Mouse (Mus musculus): ENCODE measurements around the gene Slc25a24.
A peak's percentile ranks its signal among the peaks of the same experiment; 100 is the strongest.

The Slc25a24 gene

DNA sequence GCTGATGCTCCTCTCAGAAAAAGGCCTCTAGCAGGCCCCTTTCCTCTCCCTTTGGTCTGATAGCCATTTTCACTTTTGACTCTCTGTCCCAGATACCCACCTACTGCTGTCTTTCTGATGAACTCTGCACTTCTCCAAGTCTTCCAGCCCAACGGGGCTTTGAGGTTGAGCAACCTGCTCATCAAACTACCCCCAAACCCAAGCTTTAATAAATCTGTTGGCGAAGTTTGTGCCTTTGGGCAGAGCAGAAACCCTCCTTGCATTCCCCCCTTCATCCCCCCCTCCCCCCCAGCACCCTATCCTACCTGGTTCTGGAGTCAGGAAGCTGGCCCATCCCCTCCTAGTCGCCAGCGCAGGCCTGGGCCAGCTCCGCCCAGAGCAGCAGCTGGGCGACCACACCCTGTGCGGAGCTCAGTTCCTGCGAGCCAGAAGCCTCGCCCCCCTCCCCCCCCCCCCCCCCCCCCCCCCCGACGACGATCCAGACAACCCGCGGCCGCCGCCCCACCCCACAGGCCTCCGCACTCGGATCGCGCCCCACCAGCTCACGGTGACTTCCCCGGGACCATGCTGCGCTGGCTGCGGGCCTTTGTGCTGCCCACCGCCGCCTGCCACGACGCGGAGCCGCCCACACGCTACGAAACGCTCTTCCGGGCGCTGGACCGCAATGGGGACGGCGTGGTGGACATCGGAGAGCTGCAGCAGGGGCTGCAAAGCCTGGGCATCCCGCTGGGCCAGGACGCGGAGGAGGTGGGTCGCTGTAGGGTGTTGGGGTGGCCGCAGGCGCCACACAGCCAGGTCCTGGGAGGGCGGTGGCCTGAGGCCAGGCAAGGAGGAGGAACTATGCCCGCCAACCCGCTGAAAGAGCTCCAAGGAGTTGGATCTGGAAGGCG is at the start of gene Slc25a24:
Slc25a24 (plus strand) TSS at position 509 of the 890 bp plus-strand sequence.
- peak; percentile 66 for DNase-seq

DNA sequence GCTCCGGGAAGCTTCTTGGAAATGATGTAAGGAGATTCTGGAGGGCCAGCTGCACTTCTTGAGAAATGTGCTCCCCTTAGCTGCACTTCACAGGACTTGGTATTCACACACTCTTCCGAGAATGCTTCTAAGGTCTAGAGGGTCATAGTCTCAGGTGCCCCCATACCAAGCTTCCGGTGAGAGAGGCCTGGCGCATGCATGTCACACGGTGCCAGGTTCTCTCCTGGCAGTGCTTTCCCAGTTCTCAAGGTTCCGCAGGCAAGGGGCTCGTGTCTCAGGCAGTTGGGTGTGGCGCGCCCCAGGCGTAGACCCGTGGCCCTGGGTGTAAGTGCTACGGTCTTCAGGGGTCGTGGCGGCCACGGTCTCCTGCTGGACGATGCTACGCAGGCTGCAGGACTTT is 42.8 kb upstream of the Slc25a24 start, which contains the start of gene Slc25a54:
Slc25a54 (plus strand) TSS at position 301 of the 400 bp plus-strand sequence.
- no peak for DNase-seq

GRCm38 (mm10) chr3:109084418-109084817 is 38.5 kb upstream of the Slc25a24 start:
- no peak for DNase-seq

GRCm38 (mm10) chr3:109088460-109088859 is 34.5 kb upstream of the Slc25a24 start:
- DNase-seq, result no peak

GRCm38 (mm10) chr3:109104702-109105101 is 18.2 kb upstream of the Slc25a24 start:
- DNase-seq, result no peak

GRCm38 (mm10) chr3:109117136-109117535 is 5.8 kb upstream of the Slc25a24 start:
- DNase-seq, result no peak

DNA sequence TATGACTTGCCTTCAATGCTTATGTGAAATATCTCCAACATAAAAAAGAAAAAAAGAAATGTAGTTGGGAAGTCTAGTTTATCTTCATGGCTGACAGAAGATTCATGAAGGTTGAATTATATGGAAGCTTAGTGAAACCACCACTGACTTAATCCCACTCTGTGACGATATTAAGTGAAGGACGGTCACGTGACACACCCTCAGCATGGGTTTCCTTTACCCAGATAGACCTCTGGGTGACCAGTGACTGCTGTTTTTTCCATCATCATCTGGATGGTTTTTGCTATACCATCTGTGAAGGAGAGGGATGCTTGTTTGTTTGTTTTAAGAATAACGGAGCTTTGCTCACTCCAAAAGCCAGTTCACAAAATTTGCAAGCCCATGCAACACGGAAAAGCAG is 3.4 kb upstream of the Slc25a24 start:
- DNase-seq, result no peak

GRCm38 (mm10) chr3:109119973-109120372 is 3.0 kb upstream of the Slc25a24 start:
- no peak for DNase-seq

DNA sequence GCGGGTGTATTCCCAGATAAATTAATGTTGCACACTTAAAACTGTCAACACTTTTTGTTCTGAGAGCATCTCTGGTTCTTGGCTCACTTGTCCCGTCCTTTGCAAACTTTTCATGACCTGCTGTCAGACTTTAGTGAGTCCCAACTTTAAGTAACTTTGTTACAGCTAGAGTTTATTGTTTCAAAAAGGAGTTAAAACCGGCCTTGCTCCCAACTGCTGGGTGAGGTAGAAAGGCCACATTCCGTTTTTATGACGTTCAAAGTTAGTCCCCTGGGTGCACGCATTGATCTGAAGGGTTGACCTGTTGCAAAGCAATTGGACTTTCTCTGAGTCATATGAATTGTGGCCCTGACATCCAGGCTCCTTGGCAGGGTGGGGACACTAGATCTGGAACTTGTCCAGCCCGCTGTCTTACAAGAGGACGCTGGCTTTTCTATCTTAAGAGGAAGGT is 607 bp downstream of the Slc25a24 start:
- DNase-seq, result peak; percentile 66

GRCm38 (mm10) chr3:109124091-109124490 is 1.1 kb downstream of the Slc25a24 start:
- no peak for DNase-seq

DNA sequence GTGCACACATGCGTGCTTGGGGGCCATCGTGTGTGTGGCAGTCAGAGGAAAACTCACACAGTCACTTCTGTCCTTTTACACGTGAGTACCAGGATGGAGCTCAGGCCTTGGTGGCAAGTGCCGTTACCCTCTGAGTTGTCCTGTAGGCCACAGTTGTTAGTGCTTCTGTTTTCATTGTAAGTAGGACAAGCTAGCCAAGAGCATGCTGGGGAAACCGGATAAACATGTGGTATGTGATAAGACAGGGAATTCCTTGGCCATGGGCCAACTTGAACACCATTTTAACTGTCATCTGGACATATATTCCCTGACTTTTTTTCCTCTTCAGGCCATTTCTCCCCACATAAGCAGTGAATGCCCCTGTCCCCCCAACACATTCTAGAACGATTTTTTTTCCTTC is 2.6 kb downstream of the Slc25a24 start:
- DNase-seq, result no peak

DNA sequence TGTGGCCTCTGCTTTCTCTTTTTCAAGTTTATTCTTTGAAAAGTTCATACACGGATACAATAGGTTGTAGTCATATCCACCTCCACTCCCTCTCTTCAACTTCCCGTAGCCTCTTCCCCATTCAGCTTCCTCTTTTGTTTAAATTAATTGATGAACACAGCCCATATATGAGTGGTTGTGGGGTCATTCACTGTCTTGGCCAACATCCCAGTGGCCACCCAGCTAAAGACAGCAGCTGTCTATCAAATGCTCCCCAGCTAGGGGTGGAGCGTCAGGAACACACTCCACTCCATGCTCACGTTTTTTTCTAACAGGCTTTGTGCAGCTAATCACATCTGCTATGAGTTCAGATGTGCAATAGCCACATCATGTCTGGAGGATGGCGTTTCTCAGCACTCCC is 6.8 kb downstream of the Slc25a24 start:
- no peak for DNase-seq

GRCm38 (mm10) chr3:109132966-109133365 is 10.0 kb downstream of the Slc25a24 start:
- DNase-seq, result no peak

GRCm38 (mm10) chr3:109134036-109134435 is 11.1 kb downstream of the Slc25a24 start:
- no peak for DNase-seq

GRCm38 (mm10) chr3:109135352-109135751 is 12.4 kb downstream of the Slc25a24 start:
- DNase-seq, result no peak

- DNase-seq, result no peak
Observed at GRCm38 (mm10) chr3:109152561-109152960, 29.6 kb downstream of the Slc25a24 start.

- no peak for DNase-seq
Observed at GRCm38 (mm10) chr3:109153410-109153809, 30.5 kb downstream of the Slc25a24 start.

- no peak for DNase-seq
Observed at GRCm38 (mm10) chr3:109155926-109156669, 33.1 kb downstream of the Slc25a24 start.

- no peak for DNase-seq
Observed at GRCm38 (mm10) chr3:109157481-109157880, 34.5 kb downstream of the Slc25a24 start.

DNA sequence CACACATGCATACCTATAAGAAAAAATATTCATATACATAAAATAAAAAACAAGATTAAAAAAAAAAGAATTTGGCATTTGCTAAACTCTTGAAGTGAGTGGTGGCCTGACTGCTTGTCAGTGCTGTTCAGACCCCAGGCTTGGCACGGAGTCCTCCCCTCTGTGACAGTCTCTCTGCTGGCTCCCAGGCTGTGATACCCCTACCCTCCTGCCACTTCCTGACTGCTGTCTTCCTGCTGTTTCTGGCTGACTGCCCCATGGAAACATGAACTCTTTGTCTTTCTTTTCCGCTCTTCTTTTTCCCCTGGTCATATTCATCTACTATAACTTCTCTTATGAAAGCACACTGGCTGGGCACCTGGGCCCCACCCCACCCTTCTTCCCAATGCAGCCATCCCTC is 41.1 kb downstream of the Slc25a24 start:
- no peak for DNase-seq

GRCm38 (mm10) chr3:109164644-109165043 is 41.7 kb downstream of the Slc25a24 start:
- no peak for DNase-seq

- DNase-seq, result no peak
Observed at GRCm38 (mm10) chr3:109165214-109165829, 42.4 kb downstream of the Slc25a24 start.

GRCm38 (mm10) chr3:109169121-109169520 is 46.2 kb downstream of the Slc25a24 start:
- no peak for DNase-seq

All from kidney, postnatal 10 days (tissue).